Mouse (Mus musculus) left cerebral cortex, postnatal 25 days (tissue): ENCODE results near the gene Zyg11b. TPM values are rescaled to one million over a fixed set of nuclear protein-coding genes. Genes with fewer than 3 reads are reported as not detected.

ENCODE experiments used
- DNase-seq, 2 experiments: peaks; one replicate each; pipeline ENCODE4 v3.0.0; 2022; ENCODE audit warnings: low spot score in 2 of 2, mixed read lengths in 1 of 2
- intact Hi-C: fragments of 180-260 bp; cut with DNase I; formaldehyde crosslinking; loops from one replicate; pipeline ENCODE4 v1.15.1; 2025
- total RNA-seq, 2 experiments: library from RNA; stranded (reverse); gene quantifications; 2 replicates each; pipeline ENCODE4 v1.2.3; 2021

Zyg11b gene
- total RNA-seq: 100 to 1,000 TPM; 107 TPM

- intact Hi-C loops: no loop called here
Observed at GRCm38 (mm10) chr4:108300670-108301373, at the start of gene Zyg11b. Gene Zyg11b, minus strand, starts transcription at chr4:108301096.

DNA sequence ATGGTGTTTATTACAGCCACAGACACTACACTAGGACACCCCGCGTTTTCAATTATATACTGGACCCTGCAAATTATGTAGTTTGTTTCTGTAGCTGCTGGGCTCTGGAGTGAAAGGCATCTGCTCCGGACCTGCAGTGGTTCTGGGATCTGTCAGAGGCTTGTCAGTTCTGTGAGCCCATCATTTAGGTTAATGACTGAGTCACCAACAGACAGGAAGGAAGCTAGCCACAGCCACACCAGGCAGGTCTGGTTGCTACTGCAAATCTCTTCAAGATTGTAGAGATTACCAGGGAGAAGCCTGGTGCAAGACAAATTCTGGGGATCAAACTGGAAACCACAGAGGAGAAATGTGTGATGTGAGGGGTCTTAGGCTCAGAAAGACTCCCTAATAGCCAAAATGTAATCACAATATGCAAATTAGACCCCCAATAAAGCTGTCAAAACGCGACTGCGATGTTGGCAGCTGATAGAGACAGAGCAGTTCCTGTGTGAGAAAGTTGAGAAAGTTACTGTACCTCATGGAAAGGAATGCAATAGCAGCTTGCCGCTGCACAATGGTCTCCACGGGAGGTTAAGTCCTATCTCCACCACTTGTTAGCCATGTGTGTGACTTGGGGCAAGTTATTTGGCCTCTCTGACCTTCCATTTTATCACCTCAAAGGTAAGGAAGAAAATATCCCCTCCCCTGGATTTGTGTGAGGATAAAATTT is 49.1 kb upstream of the Zyg11b start:
- no peak for DNase-seq
- intact Hi-C loops: no loop called here

More at GRCm38 (mm10) chr4:108300670-108301373, at the start of gene Zyg11b:
- DNase-seq: peak; percentile 86 to 90

DNA sequence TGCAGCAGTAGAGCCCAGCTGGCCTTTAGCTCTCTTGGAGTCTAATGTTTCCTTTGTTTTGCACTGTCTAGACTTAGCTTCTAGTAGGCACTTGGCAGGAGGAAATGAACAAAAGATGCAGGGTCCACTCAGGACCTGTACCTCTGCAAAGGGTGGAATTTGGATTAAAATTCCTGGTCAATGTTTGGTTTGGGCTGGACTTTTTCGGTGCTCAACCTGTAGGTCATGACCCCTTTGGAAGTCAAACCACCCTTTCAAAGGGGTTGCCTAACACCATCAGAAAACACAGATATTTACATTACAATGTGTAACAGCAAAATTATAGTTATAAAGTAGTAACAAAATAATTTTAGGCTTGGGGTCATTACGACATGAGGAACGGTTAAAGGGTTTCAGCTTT is 48.2 kb upstream of the Zyg11b start:
- intact Hi-C loops: no loop called here
- DNase-seq: no peak

DNA sequence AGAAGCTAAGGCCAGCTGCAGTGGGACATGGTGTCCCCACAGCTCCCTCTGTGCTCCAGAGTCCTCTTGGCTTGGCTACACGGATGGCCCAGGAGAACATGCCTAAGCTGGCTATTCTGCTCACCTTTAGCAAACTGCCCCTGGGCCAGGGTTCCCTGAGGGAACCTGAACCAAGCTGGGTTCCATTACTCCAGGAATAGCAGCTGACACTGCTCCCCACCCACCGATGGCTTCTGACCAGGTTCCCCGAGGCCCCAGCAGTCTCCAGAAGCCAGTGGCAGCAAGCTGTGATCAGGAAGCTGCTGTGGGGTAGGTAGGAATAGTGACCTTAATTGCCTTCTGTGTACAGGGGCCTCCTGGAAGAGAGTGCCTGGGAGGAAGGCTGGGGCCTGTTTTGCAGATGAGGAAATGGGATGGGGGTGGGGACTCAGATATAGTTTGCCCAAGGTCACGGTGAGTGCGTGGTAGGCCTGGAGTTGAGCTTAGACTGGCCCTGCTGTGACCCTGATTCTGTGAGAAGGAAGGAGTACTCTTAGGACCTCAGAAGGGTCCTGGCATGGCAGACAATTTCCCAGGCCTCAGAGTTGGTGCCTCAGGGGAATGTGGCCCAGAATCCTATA is 47.5 kb upstream of the Zyg11b start:
- intact Hi-C loops: no loop called here
- DNase-seq: no peak

- DNase-seq: no peak
- intact Hi-C loops: no loop called here
Observed at GRCm38 (mm10) chr4:108347111-108347510, 46.2 kb upstream of the Zyg11b start.

DNA sequence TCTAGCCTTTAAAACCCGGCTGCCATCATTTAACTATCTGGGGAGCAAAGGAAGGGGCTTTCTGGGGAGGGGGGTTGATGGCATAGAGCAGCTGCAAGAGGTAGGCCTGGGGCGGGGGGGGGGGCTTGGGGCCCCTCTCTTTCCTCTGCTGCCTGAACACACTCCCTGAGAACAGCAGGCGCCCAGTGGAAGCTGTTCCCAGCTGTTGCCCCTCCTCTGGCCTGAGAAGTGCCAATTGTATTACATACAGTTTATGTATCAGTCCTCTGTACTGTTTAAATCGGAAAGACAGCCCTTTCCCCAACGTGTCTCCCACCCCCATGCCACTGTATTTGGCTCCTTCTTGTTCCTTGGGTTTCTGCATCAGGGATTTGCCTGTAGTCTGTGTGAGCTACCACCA is 44.9 kb upstream of the Zyg11b start:
- intact Hi-C loops: no loop called here

GRCm38 (mm10) chr4:108344631-108345083 is 43.8 kb upstream of the Zyg11b start:
- intact Hi-C loops: no loop called here
- DNase-seq: no peak

More for the DNA sequence above, 44.9 kb upstream of the Zyg11b start:
- DNase-seq: no peak

DNA sequence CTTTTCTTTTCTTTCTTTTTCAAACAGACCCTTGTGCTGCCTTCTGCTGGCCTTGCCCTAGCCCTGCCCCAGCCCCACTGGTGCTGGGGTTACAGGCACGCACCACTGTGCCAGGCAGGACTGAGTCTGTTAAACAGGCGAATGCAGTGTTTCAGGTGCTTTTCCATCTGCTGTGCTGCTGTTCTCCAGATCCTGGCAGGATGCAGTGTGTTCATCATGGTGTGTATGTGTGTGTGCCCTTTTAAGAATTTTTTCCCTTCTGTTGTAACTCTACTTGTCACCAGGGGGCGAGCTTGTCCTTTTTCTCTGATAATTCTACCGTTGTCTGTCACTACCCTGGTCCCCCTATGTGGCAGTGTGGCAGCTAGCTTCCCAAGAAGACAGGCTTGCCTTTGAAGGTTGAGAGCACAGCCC is 38.4 kb upstream of the Zyg11b start:
- DNase-seq: peak; percentile 64 to 79
- intact Hi-C loops: loop anchor here (1.0 kb wide), 1 partner anchor 120 kb away; the partner anchor contains the start of gene Tut4

GRCm38 (mm10) chr4:108338811-108339210 is 37.9 kb upstream of the Zyg11b start:
- DNase-seq: peak; percentile 48 to 88
- intact Hi-C loops: loop anchor here (1.0 kb wide), 1 partner anchor 120 kb away; the partner anchor contains the start of gene Tut4

DNA sequence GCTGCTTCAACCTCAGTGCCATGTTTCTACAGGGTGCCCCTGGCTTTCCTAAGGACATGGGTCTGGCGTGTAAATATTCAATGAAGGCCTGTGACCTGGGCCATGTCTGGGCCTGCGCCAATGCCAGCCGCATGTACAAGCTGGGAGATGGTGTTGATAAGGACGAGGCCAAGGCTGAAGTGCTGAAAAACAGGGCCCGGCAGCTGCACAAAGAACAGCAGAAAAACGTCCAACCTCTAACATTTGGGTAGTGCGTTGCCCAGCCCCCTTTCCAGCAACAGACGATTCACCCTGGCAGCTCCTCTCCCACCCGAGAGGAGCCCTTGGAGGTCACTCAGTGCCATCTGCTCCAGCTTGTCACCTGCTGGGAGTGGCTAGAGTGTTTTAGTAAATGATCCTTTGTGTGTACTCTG is 37.4 kb upstream of the Zyg11b start:
- no peak for DNase-seq
- intact Hi-C loops: no loop called here

- DNase-seq: no peak
- intact Hi-C loops: no loop called here
Observed at GRCm38 (mm10) chr4:108337817-108338216, 36.9 kb upstream of the Zyg11b start.

- DNase-seq: no peak
- intact Hi-C loops: no loop called here
Observed at GRCm38 (mm10) chr4:108336765-108337164, 35.9 kb upstream of the Zyg11b start.

GRCm38 (mm10) chr4:108335413-108335812 is 34.5 kb upstream of the Zyg11b start:
- DNase-seq: no peak
- intact Hi-C loops: no loop called here

DNA sequence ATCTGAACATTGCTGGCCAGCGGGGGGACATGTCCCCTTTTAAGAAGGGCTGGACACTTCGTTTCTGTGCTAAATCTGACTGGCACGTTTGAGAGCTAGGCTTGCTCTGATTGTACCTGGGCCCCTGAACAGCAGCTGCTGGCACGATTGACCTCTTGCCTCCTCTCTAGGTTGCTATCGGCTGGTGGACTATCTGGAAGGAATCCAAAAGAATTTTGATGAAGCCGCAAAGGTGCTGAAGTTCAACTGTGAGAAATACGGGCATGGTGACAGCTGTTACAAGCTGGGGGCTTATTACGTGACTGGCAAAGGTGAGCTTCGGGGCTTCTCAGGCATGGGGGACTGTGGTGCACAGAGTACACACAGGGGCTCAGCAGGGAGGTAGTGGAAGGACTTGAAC is 31.1 kb upstream of the Zyg11b start:
- DNase-seq: no peak
- intact Hi-C loops: no loop called here

GRCm38 (mm10) chr4:108329840-108330239 is 28.9 kb upstream of the Zyg11b start:
- intact Hi-C loops: loop anchor here (5.0 kb wide), 3 partner anchors 78 to 438 kb away; no protein-coding TSS in a partner anchor
- no peak for DNase-seq

DNA sequence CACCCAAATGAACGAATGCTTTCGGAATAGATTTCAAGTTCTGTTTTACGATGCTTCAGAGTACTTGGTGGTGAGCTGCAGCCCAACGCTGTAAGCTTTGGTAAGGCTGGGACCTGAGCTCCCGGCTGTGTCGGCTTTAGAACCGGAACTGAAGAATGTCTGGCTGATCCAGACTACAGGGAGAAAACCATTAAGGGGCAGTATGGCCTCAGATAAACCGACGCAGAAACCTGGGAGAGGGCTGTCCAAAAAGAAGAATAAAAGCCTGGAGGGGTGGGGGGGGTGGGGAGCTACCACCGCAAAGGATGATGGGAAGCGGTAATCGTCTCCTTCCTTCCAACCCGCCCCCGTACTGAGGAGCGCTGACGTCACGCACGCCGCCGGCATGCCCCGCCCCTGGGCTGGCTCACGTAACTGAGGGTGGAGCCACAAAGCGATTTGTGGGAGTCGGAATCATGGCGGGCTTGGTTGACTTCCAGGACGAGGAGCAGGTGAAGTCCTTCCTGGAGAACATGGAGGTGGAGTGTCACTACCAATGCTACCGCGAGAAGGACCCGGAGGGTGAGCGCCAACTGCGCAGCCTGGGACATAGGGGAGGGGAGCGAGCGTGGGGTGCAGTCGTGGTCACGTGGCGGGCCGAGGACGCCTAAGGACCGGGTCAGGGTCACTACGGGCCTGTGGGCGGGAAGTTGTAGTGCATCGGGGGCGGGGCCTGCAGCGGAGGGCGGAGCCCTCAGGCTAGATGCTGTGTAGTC is 27.0 kb upstream of the Zyg11b start, which contains the start of gene Coa7:
Gene Coa7, plus strand, starts transcription at position 411 of the 755 bp plus-strand sequence.
- intact Hi-C loops: loop anchor here (5.0 kb wide), 3 partner anchors 76 to 436 kb away; no protein-coding TSS in a partner anchor
- peak; percentile 95 to 98 for DNase-seq

DNA sequence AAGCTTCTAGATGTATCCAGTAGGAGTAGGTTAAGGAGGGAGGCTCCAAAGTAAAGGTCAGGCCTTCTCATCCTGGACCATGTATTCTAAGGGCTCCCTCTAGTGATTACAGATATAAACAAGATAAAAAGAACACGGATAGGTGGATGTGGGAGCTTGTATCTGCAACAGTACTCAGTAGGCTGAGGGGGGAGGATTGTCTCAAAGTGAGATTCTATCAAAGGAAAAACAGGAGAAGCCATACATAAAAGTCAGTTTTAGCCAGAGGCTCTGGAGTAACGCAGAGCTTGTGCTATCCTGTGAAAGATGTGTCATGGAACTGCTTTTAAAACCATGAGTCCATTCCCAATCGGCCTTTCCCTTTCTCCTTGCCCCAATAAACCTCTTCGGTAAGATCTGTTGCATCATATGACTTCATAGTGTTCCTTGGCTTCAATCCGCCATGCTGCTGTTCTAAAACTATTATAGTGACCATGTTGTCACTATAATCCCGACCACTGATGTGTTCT is 26.2 kb upstream of the Zyg11b start:
- peak; percentile 35 to 66 for DNase-seq
- intact Hi-C loops: loop anchor here (5.0 kb wide), 3 partner anchors 75 to 435 kb away; no protein-coding TSS in a partner anchor

GRCm38 (mm10) chr4:108323588-108323987 is 22.7 kb upstream of the Zyg11b start:
- intact Hi-C loops: no loop called here

More at GRCm38 (mm10) chr4:108323588-108323987, 22.7 kb upstream of the Zyg11b start:
- DNase-seq: no peak
